ENCODE assay signal across 23 mouse cellular contexts in genomic region chr19:29894381-29894780, GRCm38 (mm10). TPM values are rescaled to one million over a fixed set of nuclear protein-coding genes. Genes with fewer than 3 reads are reported as not detected.
DNase-seq lines count a peak whose midpoint lies in the region; ATAC-seq and TF ChIP-seq lines count a peak whose summit lies in the region.
"Had no signal": no experiment of that assay in that cellular context is flagged by ENCODE, and none has a peak within 500 bp of the region (broad histone marks: within the 10 kb centered on the region; RNA-seq: fewer than 3 reads in every experiment).

No protein-coding gene starts in this region.

- no peaks in the 10 kb centered on the region for H3K36me3 ChIP-seq in hindbrain, postnatal 0 days (ENCODE audit: insufficient read depth, low read length)
- no peaks in the 10 kb centered on the region for H3K36me3 ChIP-seq in hindbrain, embryonic 13.5 days
- H3K36me3 ChIP-seq: forebrain, embryonic 10.5 days; heart, embryonic 10.5 days had no signal

- no peak for ATAC-seq in hindbrain, postnatal 0 days
- ATAC-seq in hindbrain, embryonic 13.5 days (ENCODE audit: low FRiP score) = no peak
- ATAC-seq: forebrain, embryonic 14.5 days; hindbrain, embryonic 16.5 days had no signal

- peak overlapping the region; percentile 26; the same call in 1 of the 2 replicates for H3K27ac ChIP-seq in hindbrain, postnatal 0 days
- no peak overlapping the region for H3K27ac ChIP-seq in hindbrain, embryonic 13.5 days
- H3K27ac ChIP-seq in cerebellum, adult 2 months (ENCODE audit: insufficient read depth, low read length) = no peak overlapping the region
- H3K27ac ChIP-seq: forebrain, embryonic 10.5 days; gastrocnemius, adult 2 months; heart, embryonic 10.5 days had no signal

- 83% methylated on average over 12 of the region's 12 CpGs for WGBS in hindbrain, postnatal 0 days
- WGBS in hindbrain, embryonic 13.5 days = 87% methylated on average over 12 of the region's 12 CpGs
- 78% methylated on average over 12 of the region's 12 CpGs for WGBS in cerebellum, adult 2 months

- no peak for TF ChIP-seq CTCF in hindbrain, postnatal 0 days (IDR thresholded peaks at IDR 0.05; ENCODE audit: low read depth)
- no peak for TF ChIP-seq CTCF in cerebellum, adult 2 months (IDR thresholded peaks at IDR 0.05; ENCODE audit: borderline replicate concordance, insufficient read depth, low read depth, low read length)

- no peak for TF ChIP-seq POLR2A in cerebellum, adult 2 months (IDR thresholded peaks at IDR 0.05; ENCODE audit: borderline replicate concordance, insufficient read depth, low read length)

- no peak overlapping the region for H3K9ac ChIP-seq in hindbrain, postnatal 0 days (replicated peaks; ENCODE audit: low read length)
- no peak overlapping the region for H3K9ac ChIP-seq in hindbrain, embryonic 13.5 days

- no peak overlapping the region for H3K4me3 ChIP-seq in hindbrain, postnatal 0 days (ENCODE audit: low read length)
- no peak overlapping the region for H3K4me3 ChIP-seq in hindbrain, embryonic 13.5 days
- H3K4me3 ChIP-seq in cerebellum, adult 2 months (replicated peaks; ENCODE audit: insufficient read depth, low read depth, low read length) = no peak overlapping the region
- H3K4me3 ChIP-seq: forebrain, embryonic 10.5 days; gastrocnemius, adult 2 months; heart, embryonic 10.5 days had no signal

- H3K4me2 ChIP-seq in hindbrain, postnatal 0 days (ENCODE audit: low read depth, low read length) = no peak overlapping the region
- no peak overlapping the region for H3K4me2 ChIP-seq in hindbrain, embryonic 13.5 days

- H3K9me3 ChIP-seq in hindbrain, postnatal 0 days (ENCODE audit: low read length) = peaks cover under 1% of the 10 kb centered on the region; the same call in 1 of the 2 replicates
- H3K9me3 ChIP-seq in hindbrain, embryonic 13.5 days = 0 out of 2 replicates have a peak, but pooled peaks cover under 1% of the 10 kb centered on the region

- no peaks in the 10 kb centered on the region for H3K27me3 ChIP-seq in hindbrain, postnatal 0 days (ENCODE audit: insufficient read depth, low read length)
- H3K27me3 ChIP-seq in hindbrain, embryonic 13.5 days = no peaks in the 10 kb centered on the region
- no peaks in the 10 kb centered on the region for H3K27me3 ChIP-seq in cerebellum, adult 2 months (ENCODE audit: control insufficient read depth, insufficient read depth, low read length)

- H3K4me1 ChIP-seq in hindbrain, postnatal 0 days (ENCODE audit: insufficient read depth, low read length) = 0 out of 2 replicates have a peak, but pooled peaks cover 3% of the 10 kb centered on the region
- peaks cover 7% of the 10 kb centered on the region; the same call in 1 of the 2 replicates for H3K4me1 ChIP-seq in hindbrain, embryonic 13.5 days (replicated peaks)
- H3K4me1 ChIP-seq in cerebellum, adult 2 months (ENCODE audit: control insufficient read depth, insufficient read depth, low read length) = no peaks in the 10 kb centered on the region
- H3K4me1 ChIP-seq: forebrain, embryonic 10.5 days; heart, embryonic 10.5 days had no signal

- no peak for DNase-seq in hindbrain, postnatal 0 days (ENCODE audit: low spot score)
- DNase-seq in 3134 (ENCODE audit: extremely low read depth, insufficient read length, low spot score) = peak; percentile 64
- DNase-seq in Muller cell, postnatal 12 days (ENCODE audit: inconsistent ontology term) = peak; percentile 40
- DNase-seq in fat pad, adult 2 months (ENCODE audit: extremely low read depth, low read depth, low spot score) = peak; percentile 94
- DNase-seq in left cerebral cortex, adult 18-20 months (ENCODE audit: low spot score in 2 of 2) = no peak
- no peak for DNase-seq in cerebellum, adult 2 months
- DNase-seq: adrenal gland, postnatal 10 days; B cell, adult 2 months; cerebellum, adult 11 months; cerebellum, adult 9-10 months; cerebellum, postnatal 25 days; gastrocnemius, adult 2 months; gastrocnemius, postnatal 25 days; heart, adult 18-20 months; heart, postnatal 10 days; kidney, adult 2 months had no signal

RNA-seq across cellular contexts. Expression of gene Il33, which starts 30.5 kb away (rescaled TPM):
- 13.7 and 15.3 TPM in 2 replicates for total RNA-seq in hindbrain, postnatal 0 days (2014; rRNA removed)
- polyA plus RNA-seq in hindbrain, postnatal 0 days (2015; fragmentation: Nextera tagmentation; extraction: Ambion mirVana) = 16.9 and 19.0 TPM in 2 replicates
- 1.4 and 1.5 TPM in 2 replicates for polyA plus RNA-seq in hindbrain, embryonic 13.5 days (2015; fragmentation: Nextera tagmentation; extraction: Ambion mirVana)
- total RNA-seq in left cerebral cortex, adult 18-20 months (2021) = 10 to 100 TPM; 41.9 to 54.2 TPM
- polyA plus RNA-seq in cerebellum, adult 2 months (2012; rRNA removed) = 38.5 and 58.0 TPM in 2 replicates
- total RNA-seq: hematopoietic stem cell, adult 5-6 weeks; MEL had no signal

Comparison
In these comparisons a context has a peak if more than half of its experiments do, and no peak if none do; other contexts are left out.
1. DNase-seq: peak in 3134 (single experiment), Muller cell, postnatal 12 days (single experiment) and fat pad, adult 2 months (single experiment); none in hindbrain, postnatal 0 days (single experiment), left cerebral cortex, adult 18-20 months (0 of 2) and cerebellum, adult 2 months (0 of 2).